Mouse (Mus musculus): ENCODE measurements at regions not wholly inside any gene's neighbourhood (a gene's known extent, or its start where the extent isn't known, plus 50 kb on each side); places are given as distances from the start of the nearest gene placed in this dataset.

DNA sequence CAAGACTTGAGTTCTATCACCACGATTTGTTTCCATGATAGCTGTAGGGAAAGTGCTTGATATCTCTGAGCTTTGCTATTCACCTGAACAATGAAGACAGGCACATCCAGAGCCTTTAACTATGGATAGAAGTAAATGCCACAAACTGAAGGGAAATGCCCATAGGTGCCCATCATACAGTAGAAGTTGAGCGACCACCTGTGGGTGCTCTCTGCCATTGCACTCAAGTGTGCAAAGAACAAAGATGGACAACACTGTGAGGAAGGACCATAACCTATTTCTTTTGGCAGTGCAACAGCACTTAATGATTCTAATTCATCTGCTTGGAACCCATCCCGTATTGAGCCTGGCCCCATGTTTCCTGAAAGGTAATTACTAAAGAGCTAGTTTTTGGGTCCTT, 116.4 kb upstream of the Ngly1 start:
- TF ChIP-seq FLI1 (IDR thresholded peaks at IDR 0.05; ENCODE audit: low read length): no peak
- no peak for TF ChIP-seq GATA1 (IDR thresholded peaks at IDR 0.05; ENCODE audit: borderline replicate concordance, low read length)

DNA sequence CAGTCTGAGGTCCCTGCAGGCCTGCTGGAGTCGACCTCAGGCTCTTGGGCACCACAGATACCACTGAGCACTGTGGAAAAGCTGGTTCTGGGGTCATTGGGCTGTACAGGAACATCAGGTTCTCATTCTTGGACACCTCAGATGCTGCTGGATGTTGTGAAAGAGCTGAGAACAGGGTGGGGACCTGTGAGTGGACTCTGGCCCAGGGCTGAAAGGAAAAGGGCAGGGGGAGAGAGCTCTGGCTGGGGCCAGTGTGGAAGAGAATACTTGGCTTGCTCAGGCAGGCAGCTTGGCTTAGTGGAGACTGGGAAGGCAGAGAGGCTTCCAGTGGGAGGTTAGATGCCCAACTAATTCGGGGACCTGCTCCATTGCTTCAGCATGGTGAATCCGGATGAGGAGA, 115.7 kb upstream of the Ngly1 start:
- Histone ChIP-seq H3K4me3 (replicated peaks) (no peak overlapping the region), H3K36me3 (replicated peaks; ENCODE audit: low read length) (no peaks in the 10 kb centered on the region), H3K4me1 (no peaks in the 10 kb centered on the region), H3K9me3 (no peaks in the 10 kb centered on the region), H3K27me3 (replicated peaks) (no peaks in the 10 kb centered on the region)
- no peak for TF ChIP-seq FLI1 (IDR thresholded peaks at IDR 0.05; ENCODE audit: low read length)
- no peak for TF ChIP-seq GATA1 (IDR thresholded peaks at IDR 0.05; ENCODE audit: borderline replicate concordance, low read length)

More for the DNA sequence above, 116.4 kb upstream of the Ngly1 start:
- no peaks in the 10 kb centered on the region for H3K9me3 ChIP-seq
- no peak overlapping the region for H3K4me3 ChIP-seq (replicated peaks)
- H3K36me3 ChIP-seq (replicated peaks; ENCODE audit: low read length): no peaks in the 10 kb centered on the region
- no peaks in the 10 kb centered on the region for H3K27me3 ChIP-seq (replicated peaks)
- H3K4me1 ChIP-seq: no peaks in the 10 kb centered on the region

DNA sequence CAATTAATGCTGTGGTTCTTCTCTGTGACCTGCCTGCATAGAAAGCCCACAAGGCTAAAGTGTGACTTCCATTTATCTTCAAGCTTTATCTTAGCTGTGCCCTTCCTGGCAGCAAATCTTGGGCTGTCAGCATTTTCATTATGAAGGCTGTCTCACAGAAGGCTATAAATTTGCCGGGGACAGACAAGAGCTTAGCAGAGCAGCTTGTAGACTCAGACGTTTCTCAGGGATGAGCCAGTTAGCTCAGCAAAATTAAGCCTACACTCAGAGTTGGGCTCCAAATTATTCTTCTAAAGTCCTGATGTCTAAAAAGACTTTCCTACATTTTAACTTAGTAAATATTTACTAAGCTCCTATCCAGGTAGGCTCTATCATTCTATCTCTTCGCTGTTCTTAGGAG, 112.9 kb upstream of the Ngly1 start:
- TF ChIP-seq FLI1 (IDR thresholded peaks at IDR 0.05; ENCODE audit: low read length) (no peak), GATA1 (IDR thresholded peaks at IDR 0.05; ENCODE audit: borderline replicate concordance, low read length) (no peak)
- H3K9me3 ChIP-seq: no peaks in the 10 kb centered on the region
- H3K4me1 ChIP-seq: no peaks in the 10 kb centered on the region
- H3K27me3 ChIP-seq (replicated peaks): no peaks in the 10 kb centered on the region
- H3K36me3 ChIP-seq (replicated peaks; ENCODE audit: low read length): no peaks in the 10 kb centered on the region
- no peak overlapping the region for H3K4me3 ChIP-seq (replicated peaks)

DNA sequence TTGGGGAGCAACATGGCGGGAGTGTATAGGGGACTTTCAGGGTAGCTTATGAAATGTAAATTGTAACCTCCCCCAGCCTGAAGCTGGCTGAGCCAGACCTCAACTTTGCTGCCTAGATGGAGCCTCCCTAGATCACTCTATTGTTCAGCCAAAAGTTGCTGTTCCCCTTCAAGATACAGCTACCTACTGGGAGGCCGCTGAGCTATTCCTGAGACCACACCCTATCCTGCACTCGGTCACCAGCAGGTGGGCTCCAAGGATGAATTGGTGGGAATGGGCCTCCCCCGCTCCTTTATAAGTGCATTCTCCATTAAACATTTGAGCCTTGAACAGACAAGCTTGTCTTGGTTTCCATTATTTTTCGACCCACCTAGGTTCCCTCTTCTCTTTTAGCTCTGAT, 104.8 kb upstream of the Ngly1 start:
- no peak overlapping the region for H3K4me3 ChIP-seq (replicated peaks)
- H3K4me1 ChIP-seq: no peaks in the 10 kb centered on the region
- no peak for TF ChIP-seq FLI1 (IDR thresholded peaks at IDR 0.05; ENCODE audit: low read length)
- TF ChIP-seq GATA1 (IDR thresholded peaks at IDR 0.05; ENCODE audit: borderline replicate concordance, low read length): no peak
- no peaks in the 10 kb centered on the region for H3K36me3 ChIP-seq (replicated peaks; ENCODE audit: low read length)
- no peaks in the 10 kb centered on the region for H3K27me3 ChIP-seq (replicated peaks)
- no peaks in the 10 kb centered on the region for H3K9me3 ChIP-seq

DNA sequence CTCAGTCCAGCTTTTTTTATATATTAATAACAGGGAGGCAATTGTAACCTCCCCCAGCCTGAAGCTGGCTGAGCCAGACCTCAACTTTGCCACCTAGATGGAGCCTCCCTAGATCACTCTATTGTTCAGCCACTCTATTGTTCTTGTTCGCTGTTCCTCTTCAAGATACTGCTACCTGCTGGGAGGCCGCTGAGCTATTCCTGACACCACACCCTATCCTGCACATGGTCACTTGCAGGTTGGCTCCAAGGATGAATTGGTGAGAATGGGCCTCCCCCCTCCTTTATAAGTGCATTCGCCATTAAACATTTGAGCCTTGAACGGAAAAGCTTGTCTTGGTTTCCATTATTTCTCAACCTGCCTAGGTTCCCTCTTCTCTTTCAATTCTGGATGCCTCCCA, 102.3 kb upstream of the Ngly1 start:
- TF ChIP-seq FLI1 (IDR thresholded peaks at IDR 0.05; ENCODE audit: low read length) (no peak), GATA1 (IDR thresholded peaks at IDR 0.05; ENCODE audit: borderline replicate concordance, low read length) (no peak)
- Histone ChIP-seq H3K27me3 (replicated peaks) (no peaks in the 10 kb centered on the region), H3K9me3 (no peaks in the 10 kb centered on the region), H3K4me1 (no peaks in the 10 kb centered on the region), H3K36me3 (replicated peaks; ENCODE audit: low read length) (no peaks in the 10 kb centered on the region), H3K4me3 (replicated peaks) (no peak overlapping the region)

DNA sequence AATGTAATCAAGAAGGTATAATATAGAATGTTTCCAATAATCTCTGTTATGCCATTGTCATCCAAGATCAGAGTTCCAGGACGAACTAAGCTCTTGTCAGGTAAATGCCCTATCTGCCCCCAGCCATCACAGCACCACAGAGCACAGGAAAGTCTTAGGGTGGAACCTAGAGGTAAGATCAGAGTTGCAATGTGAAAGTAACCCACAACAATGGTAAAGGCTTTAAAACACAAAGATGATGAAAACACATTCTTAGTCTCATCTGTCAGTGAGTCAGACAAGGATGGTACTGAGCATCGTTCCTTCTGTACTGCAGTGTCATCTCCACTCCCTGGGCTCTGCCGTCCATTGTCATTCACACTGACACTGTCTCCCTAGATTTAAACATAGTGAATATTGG, 97.3 kb upstream of the Ngly1 start:
- no peaks in the 10 kb centered on the region for H3K27me3 ChIP-seq (replicated peaks)
- no peaks in the 10 kb centered on the region for H3K4me1 ChIP-seq
- H3K36me3 ChIP-seq (replicated peaks; ENCODE audit: low read length): no peaks in the 10 kb centered on the region
- no peak for TF ChIP-seq FLI1 (IDR thresholded peaks at IDR 0.05; ENCODE audit: low read length)
- no peak for TF ChIP-seq GATA1 (IDR thresholded peaks at IDR 0.05; ENCODE audit: borderline replicate concordance, low read length)
- H3K4me3 ChIP-seq (replicated peaks): no peak overlapping the region
- no peaks in the 10 kb centered on the region for H3K9me3 ChIP-seq

DNA sequence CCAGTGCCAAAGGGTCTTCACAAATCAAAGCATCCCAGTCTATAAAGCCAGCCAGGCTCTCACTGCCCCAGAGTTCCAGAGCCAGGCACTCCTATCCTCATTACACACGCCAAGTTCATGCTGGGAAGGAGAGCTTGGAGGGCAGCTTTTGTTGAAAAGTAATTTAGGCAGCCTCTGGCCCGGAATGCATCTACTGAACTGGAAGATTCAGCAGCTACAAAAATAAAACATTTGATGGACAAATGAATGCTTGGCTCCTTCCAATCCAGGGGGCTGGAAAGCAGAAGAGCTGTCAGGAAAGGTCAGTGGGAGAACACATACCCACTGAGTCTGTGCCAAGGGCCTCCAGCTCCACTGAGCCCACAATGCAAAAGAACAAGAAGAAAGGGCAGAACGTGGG, 96.4 kb upstream of the Ngly1 start:
- no peaks in the 10 kb centered on the region for H3K36me3 ChIP-seq (replicated peaks; ENCODE audit: low read length)
- no peak overlapping the region for H3K4me3 ChIP-seq (replicated peaks)
- TF ChIP-seq GATA1 (IDR thresholded peaks at IDR 0.05; ENCODE audit: borderline replicate concordance, low read length) (no peak), FLI1 (IDR thresholded peaks at IDR 0.05; ENCODE audit: low read length) (no peak)
- no peaks in the 10 kb centered on the region for H3K9me3 ChIP-seq
- no peaks in the 10 kb centered on the region for H3K4me1 ChIP-seq
- no peaks in the 10 kb centered on the region for H3K27me3 ChIP-seq (replicated peaks)

DNA sequence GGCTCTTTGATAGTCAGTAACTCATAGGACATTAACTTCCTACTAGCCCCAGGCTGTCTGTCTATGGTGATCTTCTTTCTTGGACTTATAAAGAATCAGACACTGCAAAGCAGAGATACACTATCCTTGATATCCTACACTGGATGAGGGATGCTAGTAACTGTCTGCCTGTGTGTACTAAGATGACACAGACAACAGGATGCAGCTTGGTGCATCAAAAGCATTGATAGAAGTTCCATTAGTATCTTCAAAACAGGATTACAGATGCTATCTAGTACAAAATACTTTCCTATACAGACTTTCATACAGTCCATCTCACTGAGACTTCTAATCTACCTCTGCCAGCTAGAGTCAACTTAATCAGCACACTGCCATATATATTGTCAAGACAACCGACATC, 94.0 kb upstream of the Ngly1 start:
- H3K9me3 ChIP-seq: no peaks in the 10 kb centered on the region
- no peak for TF ChIP-seq GATA1 (IDR thresholded peaks at IDR 0.05; ENCODE audit: borderline replicate concordance, low read length)
- TF ChIP-seq FLI1 (IDR thresholded peaks at IDR 0.05; ENCODE audit: low read length): no peak
- H3K36me3 ChIP-seq (replicated peaks; ENCODE audit: low read length): no peaks in the 10 kb centered on the region
- no peaks in the 10 kb centered on the region for H3K4me1 ChIP-seq
- H3K27me3 ChIP-seq (replicated peaks): no peaks in the 10 kb centered on the region
- no peak overlapping the region for H3K4me3 ChIP-seq (replicated peaks)

DNA sequence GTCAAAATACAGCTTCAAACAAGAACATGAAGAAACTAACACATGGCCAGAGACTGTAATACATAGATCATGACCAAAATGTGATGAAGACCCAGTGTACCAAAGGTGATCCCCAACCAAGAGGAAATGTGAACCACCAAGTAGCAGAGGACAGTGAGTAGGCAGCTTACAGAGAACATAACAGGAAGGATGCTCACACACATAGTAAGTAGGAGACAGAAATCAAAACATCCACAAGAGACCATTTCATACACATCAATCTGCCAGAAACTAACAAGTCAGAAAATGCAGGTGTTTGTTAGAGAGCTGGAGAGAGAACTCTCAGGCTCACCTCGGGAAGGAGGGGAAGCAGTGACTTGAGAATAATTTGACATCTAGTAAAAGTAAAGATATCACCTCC, 78.9 kb upstream of the Ngly1 start:
- Histone ChIP-seq H3K27me3 (replicated peaks) (no peaks in the 10 kb centered on the region), H3K9me3 (no peaks in the 10 kb centered on the region), H3K36me3 (replicated peaks; ENCODE audit: low read length) (no peaks in the 10 kb centered on the region), H3K4me1 (peaks cover 2% of the 10 kb centered on the region; the same call in 1 of the 2 replicates), H3K4me3 (replicated peaks) (no peak overlapping the region)
- TF ChIP-seq FLI1 (IDR thresholded peaks at IDR 0.05; ENCODE audit: low read length) (no peak), GATA1 (IDR thresholded peaks at IDR 0.05; ENCODE audit: borderline replicate concordance, low read length) (no peak)

DNA sequence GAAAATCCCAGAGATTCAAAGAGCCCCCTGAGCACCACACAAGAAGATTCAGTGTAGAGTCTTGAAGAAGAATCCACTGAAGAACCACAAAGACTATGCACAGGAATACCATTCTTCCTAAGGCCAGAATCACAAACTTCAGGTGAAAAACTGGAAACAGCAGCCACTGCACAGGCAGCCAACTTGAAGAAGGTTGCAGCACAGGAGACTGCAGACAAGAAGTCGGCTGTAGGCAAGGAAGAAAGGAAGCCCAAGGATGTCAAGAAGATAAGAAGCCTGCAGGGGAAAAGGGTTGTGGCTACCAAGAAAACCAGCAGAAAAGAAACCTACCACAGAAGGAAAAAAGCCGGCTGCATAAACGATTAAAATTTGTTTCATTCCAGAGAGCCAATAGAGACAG, 76.8 kb upstream of the Ngly1 start:
- H3K4me3 ChIP-seq (replicated peaks): no peak overlapping the region
- no peak for TF ChIP-seq FLI1 (IDR thresholded peaks at IDR 0.05; ENCODE audit: low read length)
- TF ChIP-seq GATA1 (IDR thresholded peaks at IDR 0.05; ENCODE audit: borderline replicate concordance, low read length): no peak
- H3K4me1 ChIP-seq: peaks cover 2% of the 10 kb centered on the region; the same call in 1 of the 2 replicates
- H3K36me3 ChIP-seq (replicated peaks; ENCODE audit: low read length): no peaks in the 10 kb centered on the region
- H3K9me3 ChIP-seq: no peaks in the 10 kb centered on the region
- H3K27me3 ChIP-seq (replicated peaks): no peaks in the 10 kb centered on the region

DNA sequence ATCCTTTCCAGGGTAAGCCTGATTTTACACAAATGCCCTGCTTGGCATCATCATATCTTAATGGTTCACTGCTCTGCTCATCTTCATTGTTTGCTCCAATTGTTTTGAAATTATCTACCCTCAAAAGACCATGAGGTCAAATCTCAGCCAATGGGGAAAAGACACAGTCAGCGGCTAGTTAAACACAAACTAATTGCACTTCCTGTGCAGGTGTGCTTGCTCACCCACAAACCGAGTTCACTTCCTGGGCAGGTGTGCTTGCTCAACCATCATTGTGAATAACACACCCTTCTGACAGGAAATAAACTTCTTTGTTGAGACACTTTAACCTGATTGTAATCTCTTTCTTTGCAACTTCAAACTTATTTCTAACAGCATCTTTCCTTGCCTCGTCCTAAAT, 75.8 kb upstream of the Ngly1 start:
- peaks cover 2% of the 10 kb centered on the region; the same call in 1 of the 2 replicates for H3K4me1 ChIP-seq
- H3K27me3 ChIP-seq (replicated peaks): no peaks in the 10 kb centered on the region
- no peak for TF ChIP-seq FLI1 (IDR thresholded peaks at IDR 0.05; ENCODE audit: low read length)
- no peaks in the 10 kb centered on the region for H3K9me3 ChIP-seq
- no peak overlapping the region for H3K4me3 ChIP-seq (replicated peaks)
- H3K36me3 ChIP-seq (replicated peaks; ENCODE audit: low read length): no peaks in the 10 kb centered on the region
